Mouse (Mus musculus) liver, adult 2 months (tissue): ENCODE results near the gene Prss44.

ENCODE experiments used
- CTCF ChIP-seq: fragments of 200-500 bp; IDR thresholded peaks from 2 replicates; pipeline ENCODE4 v1.5.1; 2011; ENCODE audit warnings: low read depth, low read length, control low read depth
- POLR2A ChIP-seq: fragments of 200-500 bp; IDR thresholded peaks from 2 replicates; pipeline ENCODE4 v1.6.1; 2011; ENCODE audit warnings: low read length, control low read depth; ENCODE audit not compliant: insufficient read depth; ENCODE audit errors: extremely low read depth

DNA sequence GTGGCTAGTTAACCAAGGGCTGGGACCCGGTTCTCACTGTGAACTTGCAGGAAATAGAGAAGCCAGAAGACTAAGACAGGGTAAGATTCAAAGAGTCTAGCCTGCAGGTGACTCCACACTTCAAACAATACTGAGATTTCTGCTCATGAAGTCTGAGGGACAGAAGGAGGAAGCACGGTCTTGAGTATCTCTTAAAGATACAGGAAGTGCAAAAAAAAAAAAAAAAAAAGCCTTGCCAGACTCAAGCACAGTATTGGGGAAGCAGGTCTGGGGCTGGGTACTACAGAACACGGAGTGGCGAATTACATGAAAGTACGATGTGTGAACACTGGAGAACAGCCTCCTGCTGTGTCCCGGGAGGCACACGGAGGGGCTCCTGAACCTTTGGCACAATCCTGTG, 12.0 kb downstream of the Prss44 start:
- no peak for TF ChIP-seq CTCF
- TF ChIP-seq POLR2A, result no peak
